Mouse (Mus musculus): ENCODE data around the gene Pitpna. TPM values are rescaled to one million over a fixed set of nuclear protein-coding genes. Genes with fewer than 3 reads are reported as not detected.

Gene Pitpna
- polyA plus RNA-seq, 1 experiment from 2014 or later = 90.2 TPM

GRCm38 (mm10) chr11:75568962-75569361, 18.9 kb upstream of the Pitpna start:
- no peak for ATAC-seq
- Histone ChIP-seq H3K4me1 (replicated peaks; ENCODE audit: control insufficient read depth, insufficient read depth, low read length) (peaks cover 14% of the 10 kb centered on the region), H3K27me3 (replicated peaks; ENCODE audit: control insufficient read depth, insufficient read depth, low read length) (no peaks in the 10 kb centered on the region), H3K4me3 (replicated peaks; ENCODE audit: low read length) (no peak overlapping the region), H3K27ac (ENCODE audit: low read length) (no peak overlapping the region), H3K4me2 (ENCODE audit: low read length) (no peak overlapping the region), H3K9ac (replicated peaks; ENCODE audit: low read depth, low read length) (no peak overlapping the region), H3K9me3 (ENCODE audit: control insufficient read depth, low read length) (no peaks in the 10 kb centered on the region), H3K36me3 (ENCODE audit: control insufficient read depth, insufficient read depth) (peaks cover 19% of the 10 kb centered on the region)
- 93% methylated on average over 12 of the region's 12 CpGs for WGBS

GRCm38 (mm10) chr11:75570375-75571125, 17.3 kb upstream of the Pitpna start:
- Histone ChIP-seq H3K9ac (replicated peaks; ENCODE audit: low read depth, low read length) (no peak overlapping the region), H3K9me3 (ENCODE audit: control insufficient read depth, low read length) (no peaks in the 10 kb centered on the region), H3K4me3 (replicated peaks; ENCODE audit: low read length) (no peak overlapping the region), H3K4me2 (ENCODE audit: low read length) (no peak overlapping the region), H3K4me1 (replicated peaks; ENCODE audit: control insufficient read depth, insufficient read depth, low read length) (peaks cover 14% of the 10 kb centered on the region), H3K27me3 (replicated peaks; ENCODE audit: control insufficient read depth, insufficient read depth, low read length) (no peaks in the 10 kb centered on the region), H3K36me3 (ENCODE audit: control insufficient read depth, insufficient read depth) (peaks cover 19% of the 10 kb centered on the region), H3K27ac (ENCODE audit: low read length) (no peak overlapping the region)
- ATAC-seq = no peak
- WGBS = 84% methylated on average over 17 of the region's 17 CpGs

GRCm38 (mm10) chr11:75571126-75571990, 16.5 kb upstream of the Pitpna start:
- Histone ChIP-seq H3K4me2 (ENCODE audit: low read length) (no peak overlapping the region), H3K9me3 (ENCODE audit: control insufficient read depth, low read length) (no peaks in the 10 kb centered on the region), H3K36me3 (ENCODE audit: control insufficient read depth, insufficient read depth) (peaks cover 18% of the 10 kb centered on the region), H3K4me1 (replicated peaks; ENCODE audit: control insufficient read depth, insufficient read depth, low read length) (peaks cover 14% of the 10 kb centered on the region), H3K9ac (replicated peaks; ENCODE audit: low read depth, low read length) (no peak overlapping the region), H3K27ac (ENCODE audit: low read length) (no peak overlapping the region), H3K27me3 (replicated peaks; ENCODE audit: control insufficient read depth, insufficient read depth, low read length) (no peaks in the 10 kb centered on the region), H3K4me3 (replicated peaks; ENCODE audit: low read length) (no peak overlapping the region)
- ATAC-seq = no peak
- 76% methylated on average over 13 of the region's 14 CpGs for WGBS

GRCm38 (mm10) chr11:75572301-75572791, 15.6 kb upstream of the Pitpna start:
- 12% methylated on average over 10 of the region's 10 CpGs for WGBS
- no peak overlapping the region for H3K27ac ChIP-seq (ENCODE audit: low read length)
- no peaks in the 10 kb centered on the region for H3K9me3 ChIP-seq (ENCODE audit: control insufficient read depth, low read length)
- peak overlapping the region; percentile 45; the same call in 1 of the 2 replicates for H3K9ac ChIP-seq (replicated peaks; ENCODE audit: low read depth, low read length)
- no peak overlapping the region for H3K4me2 ChIP-seq (ENCODE audit: low read length)
- no peaks in the 10 kb centered on the region for H3K27me3 ChIP-seq (replicated peaks; ENCODE audit: control insufficient read depth, insufficient read depth, low read length)
- no peak overlapping the region for H3K4me3 ChIP-seq (replicated peaks; ENCODE audit: low read length)
- ATAC-seq = no peak
- peaks cover 13% of the 10 kb centered on the region for H3K36me3 ChIP-seq (ENCODE audit: control insufficient read depth, insufficient read depth)
- H3K4me1 ChIP-seq (replicated peaks; ENCODE audit: control insufficient read depth, insufficient read depth, low read length) = peaks cover 14% of the 10 kb centered on the region

GRCm38 (mm10) chr11:75572854-75573650, 14.8 kb upstream of the Pitpna start:
- 4% methylated on average over 12 of the region's 12 CpGs for WGBS
- Histone ChIP-seq H3K27ac (ENCODE audit: low read length) (no peak overlapping the region), H3K4me1 (replicated peaks; ENCODE audit: control insufficient read depth, insufficient read depth, low read length) (peaks cover 14% of the 10 kb centered on the region), H3K36me3 (ENCODE audit: control insufficient read depth, insufficient read depth) (peaks cover 13% of the 10 kb centered on the region), H3K4me2 (ENCODE audit: low read length) (no peak overlapping the region), H3K27me3 (replicated peaks; ENCODE audit: control insufficient read depth, insufficient read depth, low read length) (no peaks in the 10 kb centered on the region), H3K4me3 (replicated peaks; ENCODE audit: low read length) (no peak overlapping the region), H3K9me3 (ENCODE audit: control insufficient read depth, low read length) (no peaks in the 10 kb centered on the region), H3K9ac (replicated peaks; ENCODE audit: low read depth, low read length) (no peak overlapping the region; the same call in 1 of the 2 replicates)
- ATAC-seq = peak; percentile 94

- 84% methylated on average over 5 of the region's 5 CpGs for WGBS
- Histone ChIP-seq H3K9ac (replicated peaks; ENCODE audit: low read depth, low read length) (no peak overlapping the region), H3K4me2 (ENCODE audit: low read length) (no peak overlapping the region), H3K27me3 (replicated peaks; ENCODE audit: control insufficient read depth, insufficient read depth, low read length) (no peaks in the 10 kb centered on the region), H3K27ac (ENCODE audit: low read length) (no peak overlapping the region), H3K4me1 (replicated peaks; ENCODE audit: control insufficient read depth, insufficient read depth, low read length) (peaks cover 14% of the 10 kb centered on the region), H3K4me3 (replicated peaks; ENCODE audit: low read length) (no peak overlapping the region), H3K9me3 (ENCODE audit: control insufficient read depth, low read length) (no peaks in the 10 kb centered on the region), H3K36me3 (ENCODE audit: control insufficient read depth, insufficient read depth) (peaks cover 1% of the 10 kb centered on the region; the same call in 1 of the 2 replicates)
- no peak for ATAC-seq
These were observed 13.3 kb upstream of the Pitpna start for GRCm38 (mm10) chr11:75574378-75575123.

GRCm38 (mm10) chr11:75575560-75576123, 12.3 kb upstream of the Pitpna start:
- no peaks in the 10 kb centered on the region for H3K9me3 ChIP-seq (ENCODE audit: control insufficient read depth, low read length)
- no peaks in the 10 kb centered on the region for H3K36me3 ChIP-seq (ENCODE audit: control insufficient read depth, insufficient read depth)
- H3K27ac ChIP-seq (ENCODE audit: low read length) = no peak overlapping the region
- no peak overlapping the region for H3K4me2 ChIP-seq (ENCODE audit: low read length)
- no peak for ATAC-seq
- H3K9ac ChIP-seq (replicated peaks; ENCODE audit: low read depth, low read length) = no peak overlapping the region
- 81% methylated on average over 9 of the region's 9 CpGs for WGBS
- no peaks in the 10 kb centered on the region for H3K27me3 ChIP-seq (replicated peaks; ENCODE audit: control insufficient read depth, insufficient read depth, low read length)
- H3K4me3 ChIP-seq (replicated peaks; ENCODE audit: low read length) = no peak overlapping the region
- peaks cover 14% of the 10 kb centered on the region for H3K4me1 ChIP-seq (replicated peaks; ENCODE audit: control insufficient read depth, insufficient read depth, low read length)

- 87% methylated on average over 5 of the region's 5 CpGs for WGBS
- Histone ChIP-seq H3K27ac (ENCODE audit: low read length) (no peak overlapping the region), H3K4me3 (replicated peaks; ENCODE audit: low read length) (no peak overlapping the region), H3K4me2 (ENCODE audit: low read length) (no peak overlapping the region), H3K36me3 (ENCODE audit: control insufficient read depth, insufficient read depth) (no peaks in the 10 kb centered on the region), H3K9me3 (ENCODE audit: control insufficient read depth, low read length) (no peaks in the 10 kb centered on the region), H3K4me1 (replicated peaks; ENCODE audit: control insufficient read depth, insufficient read depth, low read length) (no peaks in the 10 kb centered on the region), H3K27me3 (replicated peaks; ENCODE audit: control insufficient read depth, insufficient read depth, low read length) (no peaks in the 10 kb centered on the region), H3K9ac (replicated peaks; ENCODE audit: low read depth, low read length) (no peak overlapping the region)
- no peak for ATAC-seq
These were observed 9.3 kb upstream of the Pitpna start for GRCm38 (mm10) chr11:75578609-75579008.

Measured in forebrain, embryonic 16.5 days (tissue).